Mouse (Mus musculus): ENCODE results near the gene Caml.
"Not testable (repeated sequence)": the region's sequence is repeated elsewhere in the genome, so short reads cannot be mapped to it uniquely, and the experiment has no call there.

The Caml gene

DNA sequence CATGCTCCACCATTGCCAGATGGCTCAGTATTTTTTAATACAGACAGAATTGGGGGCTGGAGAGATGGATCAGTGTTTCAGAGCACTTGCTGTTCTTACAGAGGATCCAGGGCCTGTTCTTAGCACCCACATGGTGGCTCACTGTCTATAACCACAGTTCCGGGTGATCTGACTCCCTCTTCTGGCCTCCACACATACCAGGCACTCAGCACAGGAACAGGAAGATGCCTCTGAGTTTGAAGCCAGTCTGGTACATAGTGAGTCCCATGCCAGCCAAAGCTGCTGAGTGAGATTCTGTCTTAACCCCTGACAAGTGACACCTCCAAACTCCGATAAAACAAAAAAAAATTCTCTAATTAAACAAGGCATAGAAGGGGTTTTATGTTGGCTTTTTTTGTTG is 2.5 kb upstream of the Caml start:
- in situ Hi-C loops (cut with MseI, MboI), result no loop called here

DNA sequence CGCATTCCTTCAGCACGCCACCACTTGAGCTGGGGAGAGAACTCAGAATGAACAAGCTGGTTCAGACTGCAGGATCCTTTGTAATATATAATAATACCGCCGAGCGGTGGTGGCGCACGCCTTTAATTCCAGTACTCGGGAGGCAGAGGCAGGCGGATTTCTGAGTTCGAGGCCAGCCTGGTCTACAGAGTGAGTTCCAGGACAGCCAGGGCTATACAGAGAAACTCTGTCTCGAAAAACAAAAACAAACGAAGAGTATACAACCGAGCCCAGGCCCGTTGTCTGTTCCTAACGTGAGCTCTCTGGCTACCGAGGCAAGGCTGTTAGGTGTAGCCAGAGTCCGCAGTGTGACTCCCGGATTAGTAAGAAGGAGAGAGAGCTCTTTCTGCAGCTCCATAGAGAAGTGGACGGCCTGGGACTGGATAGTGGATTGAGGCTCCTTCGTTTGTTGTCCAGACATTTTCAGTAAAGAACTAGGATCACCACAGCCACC is 603 bp upstream of the Caml start:
- in situ Hi-C loops (cut with MseI, MboI), result not testable (repeated sequence)

DNA sequence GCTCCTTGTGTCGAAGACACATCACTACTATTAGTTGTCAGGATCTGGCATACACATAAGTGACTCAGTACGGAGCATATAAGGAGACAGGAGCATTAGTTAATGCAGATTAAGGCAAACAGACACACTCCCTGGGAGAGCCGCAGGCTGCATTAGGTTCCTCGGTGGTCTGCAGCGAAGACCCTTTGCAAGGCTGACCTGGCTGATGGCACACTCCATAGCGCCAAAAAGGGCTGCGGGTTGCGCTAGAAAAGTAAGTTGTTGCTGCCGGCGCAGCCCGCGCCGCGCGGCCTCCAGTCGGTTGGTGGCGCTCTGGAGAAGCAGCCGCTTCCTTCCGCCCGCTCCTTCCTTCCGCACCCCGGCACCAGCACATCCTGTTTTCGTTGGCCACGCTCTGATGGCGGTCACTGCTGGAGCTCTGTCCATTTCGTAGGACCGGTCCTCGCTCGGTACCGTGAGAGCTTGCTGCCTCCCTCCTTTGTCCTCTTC is 11.9 kb downstream of the Caml start, which contains the start of gene Ddx46:
Gene Ddx46 (plus strand): TSS at position 389 of the 489 bp plus-strand sequence.
- in situ Hi-C loops (cut with MseI, MboI), result loop anchor here in 1 of 2 experiments (5.0 kb wide), 1 partner anchor 32 kb away; no protein-coding TSS in a partner anchor

DNA sequence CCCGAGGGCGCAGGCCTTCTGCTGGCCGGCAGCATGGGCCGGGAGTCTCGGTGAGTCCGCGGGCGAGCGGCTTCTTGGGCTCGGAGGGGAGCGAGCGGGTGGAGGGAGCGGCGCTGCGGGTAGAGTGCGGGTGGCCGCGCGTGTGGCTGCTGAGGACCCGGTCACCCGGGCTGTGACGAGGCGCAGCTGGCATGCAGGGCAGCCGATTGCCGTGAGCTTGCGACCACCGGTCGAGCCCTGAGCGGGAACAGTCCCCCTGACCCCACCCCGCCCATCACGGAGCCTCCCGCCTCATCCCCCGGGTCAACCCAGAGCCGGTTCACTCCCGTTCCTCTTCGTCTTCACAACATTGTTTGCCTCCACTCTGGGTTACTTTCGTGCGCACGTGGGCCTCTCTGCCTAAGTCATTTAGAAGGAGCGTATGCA is 12.4 kb downstream of the Caml start:
- in situ Hi-C loops (cut with MseI, MboI), result loop anchor here in 1 of 2 experiments (5.0 kb wide), 1 partner anchor 33 kb away; no protein-coding TSS in a partner anchor

DNA sequence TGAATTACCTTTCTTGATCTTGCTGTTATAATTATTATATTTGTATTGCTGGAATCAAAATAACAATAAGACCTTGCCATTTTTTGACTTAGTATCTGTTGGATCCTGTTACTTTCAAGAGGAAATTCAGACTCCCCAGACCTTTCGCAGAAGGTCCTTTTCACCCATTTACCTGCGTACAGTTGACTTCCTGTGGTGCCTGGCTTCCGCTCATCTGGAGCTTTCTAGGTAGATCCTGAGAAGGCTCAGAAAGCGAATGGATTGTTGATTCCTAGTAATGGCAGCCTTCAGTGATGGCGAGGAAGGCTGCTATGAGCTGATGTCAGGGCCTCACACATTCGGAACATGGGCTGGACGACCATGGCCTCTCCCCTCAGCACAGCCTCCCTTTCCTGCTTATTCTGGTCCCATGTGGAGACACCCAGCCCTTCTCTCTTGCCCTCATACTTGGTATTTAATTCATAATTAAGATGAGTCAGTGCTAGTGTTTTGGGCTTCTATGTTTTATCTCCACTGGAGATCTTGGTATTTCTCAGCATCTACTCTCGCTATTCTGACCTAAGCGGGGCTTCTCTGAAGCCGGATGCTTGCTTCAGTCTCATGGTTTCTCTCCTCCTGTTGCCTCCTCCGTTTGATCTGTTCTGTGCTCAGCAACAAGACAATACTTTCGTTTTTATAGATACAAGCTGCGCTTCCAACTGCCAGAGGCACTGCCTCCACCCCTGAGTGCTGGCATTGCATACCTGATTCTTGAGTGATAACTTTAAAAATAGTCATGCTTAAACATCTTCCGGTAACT is 13.6 kb downstream of the Caml start:
- in situ Hi-C loops (cut with MseI, MboI), result loop anchor here in 1 of 2 experiments (5.0 kb wide), 1 partner anchor 34 kb away; no protein-coding TSS in a partner anchor

DNA sequence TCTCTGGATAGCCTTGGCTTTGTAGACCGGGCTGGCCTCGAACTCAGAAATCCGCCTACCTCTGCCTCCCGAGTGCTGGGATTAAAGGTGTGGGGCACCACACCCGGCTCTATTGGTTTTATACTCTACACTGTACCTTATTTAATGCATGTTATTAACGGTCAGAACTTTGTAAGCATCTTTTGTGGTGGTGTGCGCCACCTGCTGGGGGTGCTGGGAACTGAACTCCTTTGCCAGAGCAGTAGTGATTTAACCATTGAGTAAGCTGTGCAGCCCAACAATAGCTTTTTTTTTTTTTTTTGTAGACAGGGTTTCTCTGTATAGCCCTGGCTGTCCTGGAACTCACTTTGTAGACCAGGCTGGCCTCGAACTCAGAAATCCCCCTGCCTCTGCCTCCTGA is 17.7 kb downstream of the Caml start:
- in situ Hi-C loops (cut with MseI, MboI), result not testable (repeated sequence)

DNA sequence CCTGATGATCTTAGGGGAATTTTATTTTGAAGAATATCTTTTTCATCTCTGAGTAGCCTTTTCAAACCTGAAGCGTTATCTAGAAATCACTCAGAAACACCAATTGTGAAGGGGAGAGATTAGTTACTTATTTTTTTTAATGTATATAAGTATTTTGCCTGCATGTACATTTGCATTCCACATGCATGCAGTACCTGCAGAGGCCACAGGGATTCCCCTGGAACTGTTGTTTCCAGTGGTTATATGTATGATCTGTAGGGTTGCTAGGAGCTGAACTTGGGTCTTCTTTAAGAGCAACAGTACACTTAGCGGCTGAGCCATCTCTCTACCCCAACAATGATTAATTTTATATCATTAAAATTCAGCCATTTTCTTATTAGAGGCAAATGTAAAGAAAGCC is 21.7 kb downstream of the Caml start:
- in situ Hi-C loops (cut with MseI, MboI), result no loop called here

DNA sequence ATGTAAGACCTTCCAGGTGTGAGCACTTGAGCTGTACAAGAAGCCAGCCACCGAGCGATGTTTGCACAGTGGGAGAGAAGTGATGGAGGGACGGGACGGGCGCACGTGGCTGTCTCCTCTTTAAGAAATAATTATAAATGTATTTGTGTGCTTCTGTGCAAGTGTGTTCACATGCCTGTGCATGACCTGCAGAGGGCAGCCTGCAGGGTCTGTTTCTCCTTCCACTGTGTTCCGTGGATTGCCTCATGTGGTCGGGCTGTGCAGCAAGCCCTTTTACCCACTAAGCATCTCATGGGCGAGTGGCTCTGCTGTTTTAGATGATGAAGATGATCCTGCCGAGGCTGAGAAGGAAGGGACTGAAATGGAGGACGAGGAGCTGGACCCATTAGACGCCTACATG is 27.3 kb downstream of the Caml start:
- in situ Hi-C loops (cut with MseI, MboI), result no loop called here

DNA sequence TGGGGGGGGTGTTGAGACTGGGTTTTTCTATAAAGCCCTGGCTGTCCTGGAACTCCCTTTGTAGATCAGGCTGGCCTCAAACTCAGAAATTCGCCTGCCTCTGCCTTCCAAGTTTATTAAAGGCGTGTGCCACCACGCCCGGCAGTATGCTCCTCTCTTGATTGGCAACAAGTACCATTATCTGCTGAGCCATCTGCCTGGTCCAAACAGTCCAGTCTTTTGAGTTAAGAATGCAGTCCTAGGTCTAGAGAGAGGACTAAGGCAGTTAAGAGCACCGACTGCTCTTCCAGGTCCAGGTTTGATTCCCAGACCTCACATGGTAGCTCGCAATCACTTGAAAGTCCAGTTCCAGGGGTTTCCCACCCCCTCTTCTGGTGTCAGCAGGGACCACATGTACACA is 28.2 kb downstream of the Caml start:
- in situ Hi-C loops (cut with MseI, MboI), result no loop called here

DNA sequence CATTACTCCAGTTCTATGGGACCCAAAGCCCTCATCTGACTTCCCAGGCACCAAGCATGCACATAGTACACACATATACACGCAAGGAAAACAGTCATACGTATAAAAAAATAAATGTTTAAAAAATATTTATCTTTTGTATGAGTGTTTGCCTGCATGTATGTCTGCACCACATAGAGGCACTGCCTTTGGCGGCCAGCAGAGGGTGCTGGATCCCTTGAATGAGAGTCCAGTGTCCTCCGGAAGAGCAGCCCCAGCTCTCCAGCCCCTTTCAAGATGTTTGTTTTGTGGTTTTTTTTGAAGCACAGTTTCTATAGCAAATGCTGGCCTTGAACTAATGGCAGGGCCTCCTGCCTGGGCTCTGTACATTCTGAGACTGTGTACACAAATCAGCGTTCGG is 45.7 kb downstream of the Caml start:
- in situ Hi-C loops (cut with MseI, MboI), result no loop called here

DNA sequence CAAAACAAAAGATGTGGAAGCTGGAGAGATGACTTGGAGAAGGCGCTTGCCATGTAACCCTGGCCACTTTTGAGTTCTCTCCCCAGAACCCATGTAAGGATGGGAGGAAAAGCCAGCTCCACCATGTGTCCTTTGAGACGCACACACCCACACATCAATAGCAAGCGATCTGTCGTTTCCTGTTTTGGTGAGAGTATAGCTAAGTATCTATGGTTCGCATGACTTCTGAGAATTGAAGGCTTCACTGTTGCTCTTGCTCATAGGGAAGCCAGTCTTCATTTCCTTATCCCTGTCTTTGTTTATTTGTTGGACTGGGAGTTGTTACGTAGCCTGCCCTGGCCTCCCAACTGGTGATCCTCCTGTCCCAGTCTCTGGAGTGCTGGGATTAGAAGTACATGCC is 49.9 kb downstream of the Caml start:
- in situ Hi-C loops (cut with MseI, MboI), result no loop called here

DNA sequence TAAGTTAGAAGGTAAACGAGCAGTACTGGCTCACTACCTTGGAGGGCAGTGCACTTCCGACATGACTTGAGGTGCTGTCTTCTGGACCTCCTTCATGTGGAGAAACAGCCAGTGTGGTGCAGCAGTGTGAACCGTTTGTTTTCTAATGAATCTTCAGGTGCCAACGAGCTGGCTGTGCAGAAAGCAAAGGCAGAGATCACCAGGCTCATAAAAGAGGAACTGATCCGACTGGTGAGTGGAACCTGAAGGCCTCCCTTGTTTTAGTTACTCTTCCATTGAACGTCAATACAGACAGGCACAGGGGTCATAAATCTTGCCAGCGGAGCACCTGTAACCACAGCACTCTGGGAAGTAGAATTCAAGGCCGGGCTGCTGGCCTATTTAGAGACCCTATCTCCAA is 54.6 kb downstream of the Caml start:
- in situ Hi-C loops (cut with MseI, MboI), result no loop called here
